Comparison of ENCODE assay signal across 9 mouse cellular contexts in genomic region chr13:63551552-63552290, GRCm38 (mm10). TPM values are rescaled to one million over a fixed set of nuclear protein-coding genes. Genes with fewer than 3 reads are reported as not detected.
DNase-seq lines count a peak whose midpoint lies in the region; ATAC-seq and TF ChIP-seq lines count a peak whose summit lies in the region.
"Had no signal": no experiment of that assay in that cellular context is flagged by ENCODE, and none has a peak within 500 bp of the region (broad histone marks: within the 10 kb centered on the region; RNA-seq: fewer than 3 reads in every experiment).

No protein-coding gene starts in this region.

- DNase-seq in cerebellum, adult 2 months, result peak; percentile 34
- no peak for DNase-seq in cerebellum, postnatal 36 days
- DNase-seq in testis, postnatal 14 days (ENCODE audit: low spot score), result no peak
- no peak for DNase-seq in spleen, postnatal 4 days (ENCODE audit: low spot score in 2 of 2)
- DNase-seq in B cell, adult 2 months, result no peak

- WGBS in cerebellum, adult 2 months, result 16% methylated on average over 10 of the region's 10 CpGs
- 56% methylated on average over 10 of the region's 10 CpGs for WGBS in embryonic facial prominence, embryonic 15.5 days
- 57% methylated on average over 10 of the region's 10 CpGs for WGBS in intestine, embryonic 15.5 days
- 31% methylated on average over 10 of the region's 10 CpGs for WGBS in neural tube, embryonic 13.5 days

- peaks cover 16% of the 10 kb centered on the region for H3K36me3 ChIP-seq in embryonic facial prominence, embryonic 15.5 days
- no peaks in the 10 kb centered on the region; the same call in 1 of the 2 replicates for H3K36me3 ChIP-seq in intestine, embryonic 15.5 days
- H3K36me3 ChIP-seq in neural tube, embryonic 13.5 days, result peaks cover 13% of the 10 kb centered on the region

- H3K27ac ChIP-seq in cerebellum, adult 2 months (ENCODE audit: insufficient read depth, low read length), result peak overlapping the region; percentile 41; the same call in 1 of the 2 replicates
- H3K27ac ChIP-seq in embryonic facial prominence, embryonic 15.5 days (replicated peaks), result 0 out of 2 replicates have a peak overlapping the region, but pooled peaks have one; percentile 22
- H3K27ac ChIP-seq in intestine, embryonic 15.5 days, result no peak overlapping the region; the same call in 1 of the 2 replicates
- peak overlapping the region; percentile 89 for H3K27ac ChIP-seq in neural tube, embryonic 13.5 days (replicated peaks)
- H3K27ac ChIP-seq: liver, embryonic 12.5 days had no signal

- no peak for TF ChIP-seq CTCF in cerebellum, adult 2 months (IDR thresholded peaks at IDR 0.05; ENCODE audit: borderline replicate concordance, insufficient read depth, low read depth, low read length)

- no peak for TF ChIP-seq POLR2A in cerebellum, adult 2 months (IDR thresholded peaks at IDR 0.05; ENCODE audit: borderline replicate concordance, insufficient read depth, low read length)

- H3K4me2 ChIP-seq in embryonic facial prominence, embryonic 15.5 days (replicated peaks), result no peak overlapping the region
- H3K4me2 ChIP-seq in intestine, embryonic 15.5 days (replicated peaks), result peak overlapping the region; percentile 43; the same call in 1 of the 2 replicates
- H3K4me2 ChIP-seq in neural tube, embryonic 13.5 days, result peak overlapping the region; percentile 37
- H3K4me2 ChIP-seq: liver, embryonic 12.5 days had no signal

- no peak overlapping the region for H3K9ac ChIP-seq in embryonic facial prominence, embryonic 15.5 days
- 0 out of 2 replicates have a peak overlapping the region, but pooled peaks have one; percentile 34 for H3K9ac ChIP-seq in intestine, embryonic 15.5 days
- H3K9ac ChIP-seq in neural tube, embryonic 13.5 days, result peak overlapping the region; percentile 57; the same call in 1 of the 2 replicates
- H3K9ac ChIP-seq: liver, embryonic 12.5 days had no signal

- H3K27me3 ChIP-seq in cerebellum, adult 2 months (ENCODE audit: control insufficient read depth, insufficient read depth, low read length), result no peaks in the 10 kb centered on the region
- no peaks in the 10 kb centered on the region for H3K27me3 ChIP-seq in embryonic facial prominence, embryonic 15.5 days
- no peaks in the 10 kb centered on the region for H3K27me3 ChIP-seq in intestine, embryonic 15.5 days (replicated peaks)
- H3K27me3 ChIP-seq in neural tube, embryonic 13.5 days, result no peaks in the 10 kb centered on the region
- H3K27me3 ChIP-seq: liver, embryonic 12.5 days had no signal

- H3K4me1 ChIP-seq in cerebellum, adult 2 months (ENCODE audit: control insufficient read depth, insufficient read depth, low read length), result peaks cover 50% of the 10 kb centered on the region
- peaks cover 71% of the 10 kb centered on the region for H3K4me1 ChIP-seq in embryonic facial prominence, embryonic 15.5 days
- peaks cover 38% of the 10 kb centered on the region for H3K4me1 ChIP-seq in intestine, embryonic 15.5 days (replicated peaks)
- peaks cover 90% of the 10 kb centered on the region for H3K4me1 ChIP-seq in neural tube, embryonic 13.5 days (replicated peaks)

- peak overlapping the region; percentile 16 for H3K4me3 ChIP-seq in cerebellum, adult 2 months (replicated peaks; ENCODE audit: insufficient read depth, low read depth, low read length)
- no peak overlapping the region for H3K4me3 ChIP-seq in embryonic facial prominence, embryonic 15.5 days (replicated peaks)
- H3K4me3 ChIP-seq in intestine, embryonic 15.5 days (replicated peaks), result no peak overlapping the region
- H3K4me3 ChIP-seq in neural tube, embryonic 13.5 days, result no peak overlapping the region
- H3K4me3 ChIP-seq: liver, embryonic 12.5 days had no signal

- no peak for ATAC-seq in embryonic facial prominence, embryonic 15.5 days (ENCODE audit: insufficient number of reproducible peaks, low FRiP score, low TSS enrichment, low read depth)
- ATAC-seq in intestine, embryonic 15.5 days, result no peak
- ATAC-seq in neural tube, embryonic 13.5 days (ENCODE audit: low read depth), result peak; percentile 27; the same call in 1 of the 2 replicates
- ATAC-seq: liver, embryonic 12.5 days had no signal

- no peaks in the 10 kb centered on the region for H3K9me3 ChIP-seq in embryonic facial prominence, embryonic 15.5 days (replicated peaks)
- no peaks in the 10 kb centered on the region for H3K9me3 ChIP-seq in intestine, embryonic 15.5 days
- no peaks in the 10 kb centered on the region for H3K9me3 ChIP-seq in neural tube, embryonic 13.5 days
- H3K9me3 ChIP-seq: liver, embryonic 12.5 days had no signal

RNA-seq across cellular contexts. Expression of gene Ptch1, which starts 21.7 kb away (rescaled TPM):
- polyA plus RNA-seq in cerebellum, adult 2 months (2012; rRNA removed), result 63.6 and 63.7 TPM in 2 replicates
- polyA plus RNA-seq in embryonic facial prominence, embryonic 15.5 days (2015; fragmentation: Nextera tagmentation; extraction: Ambion mirVana), result 21.9 and 25.9 TPM in 2 replicates
- polyA plus RNA-seq in intestine, embryonic 15.5 days (2015; fragmentation: Nextera tagmentation; extraction: Ambion mirVana), result 30.5 and 34.1 TPM in 2 replicates
- polyA plus RNA-seq in neural tube, embryonic 13.5 days (2015; fragmentation: Nextera tagmentation; extraction: Ambion mirVana), result 19.2 and 22.1 TPM in 2 replicates

RNA-seq across cellular contexts. Expression of gene Fancc, which starts 54.6 kb away (rescaled TPM):
- polyA plus RNA-seq in cerebellum, adult 2 months (2012; rRNA removed), result 18.4 and 18.6 TPM in 2 replicates
- 22.8 and 22.9 TPM in 2 replicates for polyA plus RNA-seq in embryonic facial prominence, embryonic 15.5 days (2015; fragmentation: Nextera tagmentation; extraction: Ambion mirVana)
- 17.1 and 17.7 TPM in 2 replicates for polyA plus RNA-seq in intestine, embryonic 15.5 days (2015; fragmentation: Nextera tagmentation; extraction: Ambion mirVana)
- polyA plus RNA-seq in neural tube, embryonic 13.5 days (2015; fragmentation: Nextera tagmentation; extraction: Ambion mirVana), result 15.3 and 20.6 TPM in 2 replicates

Comparison
In these comparisons a context has a peak if more than half of its experiments do, and no peak if none do; other contexts are left out.
1. DNase-seq: peak in cerebellum, adult 2 months (2 of 2); none in cerebellum, postnatal 36 days (0 of 2), testis, postnatal 14 days (single experiment), spleen, postnatal 4 days (0 of 2) and B cell, adult 2 months (0 of 2).